Mouse (Mus musculus): ENCODE measurements at regions not wholly inside any gene's neighbourhood (a gene's known extent, or its start where the extent isn't known, plus 50 kb on each side); places are given as distances from the start of the nearest gene placed in this dataset.
A peak's percentile ranks its signal among the peaks of the same experiment; 100 is the strongest.

- Histone ChIP-seq H3K27me3 (ENCODE audit: control insufficient read depth, insufficient read depth, low read length) (no peaks in the 10 kb centered on the region), H3K36me3 (ENCODE audit: control insufficient read depth, insufficient read depth, low read length) (no peaks in the 10 kb centered on the region), H3K4me3 (ENCODE audit: control insufficient read depth, low read depth, low read length) (no peak overlapping the region), H3K27ac (ENCODE audit: control insufficient read depth, insufficient read depth, low read depth, low read length) (no peak overlapping the region), H3K4me1 (ENCODE audit: control insufficient read depth, insufficient read depth, low read length) (no peaks in the 10 kb centered on the region)
- TF ChIP-seq CTCF (IDR thresholded peaks at IDR 0.05; ENCODE audit: control insufficient read depth, insufficient read depth, insufficient replicate concordance, low read depth, low read length) = no peak
- no peak for TF ChIP-seq POLR2A (IDR thresholded peaks at IDR 0.05; ENCODE audit: control insufficient read depth, low read depth, low read length)
Observed at GRCm38 (mm10) chr2:139356280-139357010, 137.3 kb upstream of the Sptlc3 start.

DNA sequence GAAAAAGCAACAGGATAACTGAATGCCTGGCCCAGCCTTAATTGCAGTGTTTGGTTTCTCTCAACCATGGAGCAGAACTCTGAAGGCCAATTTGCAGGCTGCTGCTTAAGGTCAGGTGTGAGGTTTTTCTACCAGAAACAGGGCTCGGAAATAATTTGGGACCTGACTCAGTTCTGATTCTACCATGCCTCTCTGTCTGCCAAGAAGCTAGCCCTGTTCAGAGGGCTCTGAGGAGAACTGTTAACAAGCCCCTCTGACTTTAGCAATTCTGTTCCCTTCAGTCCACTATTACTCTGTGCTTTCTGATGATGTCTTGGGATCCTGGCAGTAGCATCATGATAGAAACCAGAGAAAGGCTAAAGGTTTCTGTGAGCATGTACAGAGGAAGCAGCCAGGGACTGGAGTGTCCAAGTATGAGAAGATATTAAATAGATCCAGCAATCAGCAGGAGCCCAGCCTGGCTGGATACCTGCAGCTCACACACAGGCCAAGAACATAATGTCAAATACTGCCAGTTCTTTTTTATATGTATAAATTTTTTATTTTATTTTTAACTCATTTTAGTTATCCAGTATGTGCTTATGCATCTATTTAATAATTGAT, 131.4 kb upstream of the Sptlc3 start:
- TF ChIP-seq CTCF (IDR thresholded peaks at IDR 0.05; ENCODE audit: control insufficient read depth, insufficient read depth, insufficient replicate concordance, low read depth, low read length) = no peak
- TF ChIP-seq POLR2A (IDR thresholded peaks at IDR 0.05; ENCODE audit: control insufficient read depth, low read depth, low read length) = no peak
- H3K27me3 ChIP-seq (ENCODE audit: control insufficient read depth, insufficient read depth, low read length) = no peaks in the 10 kb centered on the region
- H3K36me3 ChIP-seq (ENCODE audit: control insufficient read depth, insufficient read depth, low read length) = no peaks in the 10 kb centered on the region
- no peak overlapping the region for H3K27ac ChIP-seq (ENCODE audit: control insufficient read depth, insufficient read depth, low read depth, low read length)
- H3K4me3 ChIP-seq (ENCODE audit: control insufficient read depth, low read depth, low read length) = no peak overlapping the region
- H3K4me1 ChIP-seq (ENCODE audit: control insufficient read depth, insufficient read depth, low read length) = no peaks in the 10 kb centered on the region

DNA sequence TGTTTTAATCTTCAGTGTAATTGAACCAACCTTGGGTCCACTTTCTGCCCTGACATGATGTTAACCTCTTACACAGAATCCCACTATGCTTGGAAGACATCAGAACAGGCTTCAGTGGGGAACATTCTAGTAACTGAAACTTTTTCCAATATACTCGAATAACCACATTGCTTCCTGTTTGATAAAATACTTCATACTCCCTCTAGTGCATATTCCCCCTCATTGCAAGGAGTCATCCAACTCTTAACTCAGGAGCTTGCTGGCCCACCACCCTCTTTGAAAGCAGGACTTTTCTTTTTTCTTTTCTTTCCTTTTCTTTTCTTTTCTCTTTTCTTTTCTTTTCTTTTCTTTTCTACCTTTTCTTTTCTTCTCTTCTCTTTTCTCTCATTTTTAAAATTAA, 123.6 kb upstream of the Sptlc3 start:
- TF ChIP-seq CTCF (IDR thresholded peaks at IDR 0.05; ENCODE audit: control insufficient read depth, insufficient read depth, insufficient replicate concordance, low read depth, low read length) (no peak), POLR2A (IDR thresholded peaks at IDR 0.05; ENCODE audit: control insufficient read depth, low read depth, low read length) (no peak)
- H3K27me3 ChIP-seq (ENCODE audit: control insufficient read depth, insufficient read depth, low read length) = no peaks in the 10 kb centered on the region
- H3K4me1 ChIP-seq (ENCODE audit: control insufficient read depth, insufficient read depth, low read length) = no peaks in the 10 kb centered on the region
- H3K27ac ChIP-seq (ENCODE audit: control insufficient read depth, insufficient read depth, low read depth, low read length) = no peak overlapping the region
- no peak overlapping the region for H3K4me3 ChIP-seq (ENCODE audit: control insufficient read depth, low read depth, low read length)
- H3K36me3 ChIP-seq (ENCODE audit: control insufficient read depth, insufficient read depth, low read length) = no peaks in the 10 kb centered on the region

GRCm38 (mm10) chr2:139380285-139380684, 113.4 kb upstream of the Sptlc3 start:
- Histone ChIP-seq H3K4me1 (ENCODE audit: control insufficient read depth, insufficient read depth, low read length) (no peaks in the 10 kb centered on the region), H3K27ac (ENCODE audit: control insufficient read depth, insufficient read depth, low read depth, low read length) (no peak overlapping the region), H3K36me3 (ENCODE audit: control insufficient read depth, insufficient read depth, low read length) (no peaks in the 10 kb centered on the region), H3K27me3 (ENCODE audit: control insufficient read depth, insufficient read depth, low read length) (no peaks in the 10 kb centered on the region), H3K4me3 (ENCODE audit: control insufficient read depth, low read depth, low read length) (no peak overlapping the region)
- no peak for TF ChIP-seq POLR2A (IDR thresholded peaks at IDR 0.05; ENCODE audit: control insufficient read depth, low read depth, low read length)
- no peak for TF ChIP-seq CTCF (IDR thresholded peaks at IDR 0.05; ENCODE audit: control insufficient read depth, insufficient read depth, insufficient replicate concordance, low read depth, low read length)

GRCm38 (mm10) chr2:139381628-139382027, 112.1 kb upstream of the Sptlc3 start:
- TF ChIP-seq POLR2A (IDR thresholded peaks at IDR 0.05; ENCODE audit: control insufficient read depth, low read depth, low read length) = no peak
- TF ChIP-seq CTCF (IDR thresholded peaks at IDR 0.05; ENCODE audit: control insufficient read depth, insufficient read depth, insufficient replicate concordance, low read depth, low read length) = peak; percentile 32; the same call in 1 of the 2 replicates
- no peaks in the 10 kb centered on the region for H3K36me3 ChIP-seq (ENCODE audit: control insufficient read depth, insufficient read depth, low read length)

GRCm38 (mm10) chr2:139413559-139413958, 80.2 kb upstream of the Sptlc3 start:
- H3K27me3 ChIP-seq (ENCODE audit: control insufficient read depth, insufficient read depth, low read length) = no peaks in the 10 kb centered on the region
- TF ChIP-seq CTCF (IDR thresholded peaks at IDR 0.05; ENCODE audit: control insufficient read depth, insufficient read depth, insufficient replicate concordance, low read depth, low read length) = no peak
- no peak for TF ChIP-seq POLR2A (IDR thresholded peaks at IDR 0.05; ENCODE audit: control insufficient read depth, low read depth, low read length)

More at GRCm38 (mm10) chr2:139381628-139382027, 112.1 kb upstream of the Sptlc3 start:
- Histone ChIP-seq H3K27me3 (ENCODE audit: control insufficient read depth, insufficient read depth, low read length) (no peaks in the 10 kb centered on the region), H3K4me1 (ENCODE audit: control insufficient read depth, insufficient read depth, low read length) (no peaks in the 10 kb centered on the region), H3K4me3 (ENCODE audit: control insufficient read depth, low read depth, low read length) (no peak overlapping the region), H3K27ac (ENCODE audit: control insufficient read depth, insufficient read depth, low read depth, low read length) (no peak overlapping the region)

DNA sequence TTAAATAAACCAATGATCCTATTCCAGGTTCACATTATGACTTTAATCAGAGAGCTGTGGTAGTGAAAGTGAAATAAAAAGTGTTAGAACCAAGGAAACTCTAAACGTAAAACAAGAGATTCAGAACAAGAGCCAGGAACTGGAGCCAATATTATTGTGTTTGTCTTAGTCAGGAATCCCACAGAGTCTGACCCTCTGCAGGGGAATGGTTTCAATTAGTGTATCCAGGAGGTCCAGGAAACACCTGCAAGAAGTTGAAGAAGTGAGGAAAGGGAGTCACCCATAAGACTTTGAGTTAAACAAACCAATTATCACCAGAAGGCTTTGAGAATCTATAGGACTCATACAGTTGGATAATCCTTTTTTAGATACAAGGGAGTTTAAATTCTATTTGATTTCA, 76.2 kb upstream of the Sptlc3 start:
- no peaks in the 10 kb centered on the region for H3K36me3 ChIP-seq (ENCODE audit: control insufficient read depth, insufficient read depth, low read length)
- no peaks in the 10 kb centered on the region for H3K27me3 ChIP-seq (ENCODE audit: control insufficient read depth, insufficient read depth, low read length)
- H3K27ac ChIP-seq (ENCODE audit: control insufficient read depth, insufficient read depth, low read depth, low read length) = no peak overlapping the region
- no peak overlapping the region for H3K4me3 ChIP-seq (ENCODE audit: control insufficient read depth, low read depth, low read length)
- TF ChIP-seq POLR2A (IDR thresholded peaks at IDR 0.05; ENCODE audit: control insufficient read depth, low read depth, low read length) = no peak
- TF ChIP-seq CTCF (IDR thresholded peaks at IDR 0.05; ENCODE audit: control insufficient read depth, insufficient read depth, insufficient replicate concordance, low read depth, low read length) = no peak
- no peaks in the 10 kb centered on the region for H3K4me1 ChIP-seq (ENCODE audit: control insufficient read depth, insufficient read depth, low read length)

More at GRCm38 (mm10) chr2:139413559-139413958, 80.2 kb upstream of the Sptlc3 start:
- H3K36me3 ChIP-seq (ENCODE audit: control insufficient read depth, insufficient read depth, low read length) = no peaks in the 10 kb centered on the region
- no peak overlapping the region for H3K27ac ChIP-seq (ENCODE audit: control insufficient read depth, insufficient read depth, low read depth, low read length)
- H3K4me3 ChIP-seq (ENCODE audit: control insufficient read depth, low read depth, low read length) = no peak overlapping the region
- no peaks in the 10 kb centered on the region for H3K4me1 ChIP-seq (ENCODE audit: control insufficient read depth, insufficient read depth, low read length)
